Mouse (Mus musculus) CD4-positive naive resting alpha-beta T cell, adult 57 days (primary cell): Measurements from ENCODE around the gene Siah1a. TPM values are rescaled to one million over a fixed set of nuclear protein-coding genes. Genes with fewer than 3 reads are reported as not detected.

Source experiments
- total RNA-seq: library from RNA; stranded (reverse); gene quantifications from one replicate; pipeline ENCODE4 v1.2.4, GENCODE M21; 2023

The Siah1a gene
- total RNA-seq = 35.8 TPM

GRCm38 (mm10) chr8:86745221-86745934, at the start of gene Siah1a, which contains the start of gene Gm10638:
Siah1a (minus strand) TSS chr8:86745934.
Gm10638 (plus strand) TSS chr8:86745699.

Other genes with a start within 250 kb of the Siah1a start
- gene Abcc12, start 165.2 kb downstream of the Siah1a start, total RNA-seq = not detected
- gene Lonp2, start 121.9 kb downstream of the Siah1a start, total RNA-seq = 89.1 TPM
- 1.3 TPM for gene Gm10638, start 235 bp downstream of the Siah1a start, total RNA-seq
- gene N4bp1, start 139.3 kb upstream of the Siah1a start, total RNA-seq = 21.6 TPM